Mouse (Mus musculus): Measurements from ENCODE around the gene Prickle2. TPM values are rescaled to one million over a fixed set of nuclear protein-coding genes. Genes with fewer than 3 reads are reported as not detected.

Prickle2 gene
- total RNA-seq, 1 experiment from 2014 or later, result not detected

- ATAC-seq (ENCODE audit: extremely low read depth, insufficient number of reproducible peaks, low FRiP score, poor library complexity, severe bottlenecking), result no peak
Measured at GRCm38 (mm10) chr6:92420106-92420505, 285.8 kb downstream of the Prickle2 start.

GRCm38 (mm10) chr6:92415405-92415755, 290.6 kb downstream of the Prickle2 start:
- no peak for ATAC-seq (ENCODE audit: extremely low read depth, insufficient number of reproducible peaks, low FRiP score, poor library complexity, severe bottlenecking)

GRCm38 (mm10) chr6:92414478-92415404, 291.2 kb downstream of the Prickle2 start:
- ATAC-seq (ENCODE audit: extremely low read depth, insufficient number of reproducible peaks, low FRiP score, poor library complexity, severe bottlenecking), result 0 out of 2 replicates have a peak, but pooled peaks have one; percentile 9

- ATAC-seq (ENCODE audit: extremely low read depth, insufficient number of reproducible peaks, low FRiP score, poor library complexity, severe bottlenecking), result no peak
Measured at GRCm38 (mm10) chr6:92413982-92414381, 292.0 kb downstream of the Prickle2 start.

GRCm38 (mm10) chr6:92409788-92410187, 296.2 kb downstream of the Prickle2 start:
- ATAC-seq (ENCODE audit: extremely low read depth, insufficient number of reproducible peaks, low FRiP score, poor library complexity, severe bottlenecking), result no peak

- no peak for ATAC-seq (ENCODE audit: extremely low read depth, insufficient number of reproducible peaks, low FRiP score, poor library complexity, severe bottlenecking)
Measured at GRCm38 (mm10) chr6:92407259-92407658, 298.7 kb downstream of the Prickle2 start.

GRCm38 (mm10) chr6:92405571-92405970, 300.4 kb downstream of the Prickle2 start:
- no peak for ATAC-seq (ENCODE audit: extremely low read depth, insufficient number of reproducible peaks, low FRiP score, poor library complexity, severe bottlenecking)

GRCm38 (mm10) chr6:92397876-92398275, 308.1 kb downstream of the Prickle2 start:
- no peak for ATAC-seq (ENCODE audit: extremely low read depth, insufficient number of reproducible peaks, low FRiP score, poor library complexity, severe bottlenecking)

GRCm38 (mm10) chr6:92395556-92395955, 310.4 kb downstream of the Prickle2 start:
- ATAC-seq (ENCODE audit: extremely low read depth, insufficient number of reproducible peaks, low FRiP score, poor library complexity, severe bottlenecking), result no peak

- ATAC-seq (ENCODE audit: extremely low read depth, insufficient number of reproducible peaks, low FRiP score, poor library complexity, severe bottlenecking), result no peak
Measured at GRCm38 (mm10) chr6:92395143-92395542, 310.8 kb downstream of the Prickle2 start.

GRCm38 (mm10) chr6:92394628-92395027, 311.3 kb downstream of the Prickle2 start:
- no peak for ATAC-seq (ENCODE audit: extremely low read depth, insufficient number of reproducible peaks, low FRiP score, poor library complexity, severe bottlenecking)

GRCm38 (mm10) chr6:92390321-92390720, 315.6 kb downstream of the Prickle2 start:
- no peak for ATAC-seq (ENCODE audit: extremely low read depth, insufficient number of reproducible peaks, low FRiP score, poor library complexity, severe bottlenecking)

- no peak for ATAC-seq (ENCODE audit: extremely low read depth, insufficient number of reproducible peaks, low FRiP score, poor library complexity, severe bottlenecking)
Measured at GRCm38 (mm10) chr6:92388681-92389080, 317.3 kb downstream of the Prickle2 start.

GRCm38 (mm10) chr6:92383196-92383782, 322.7 kb downstream of the Prickle2 start:
- ATAC-seq (ENCODE audit: extremely low read depth, insufficient number of reproducible peaks, low FRiP score, poor library complexity, severe bottlenecking), result no peak

- no peak for ATAC-seq (ENCODE audit: extremely low read depth, insufficient number of reproducible peaks, low FRiP score, poor library complexity, severe bottlenecking)
Measured at GRCm38 (mm10) chr6:92381085-92381484, 324.9 kb downstream of the Prickle2 start.

GRCm38 (mm10) chr6:92374826-92375225, 331.1 kb downstream of the Prickle2 start:
- ATAC-seq (ENCODE audit: extremely low read depth, insufficient number of reproducible peaks, low FRiP score, poor library complexity, severe bottlenecking), result no peak

- ATAC-seq (ENCODE audit: extremely low read depth, insufficient number of reproducible peaks, low FRiP score, poor library complexity, severe bottlenecking), result no peak
Measured at GRCm38 (mm10) chr6:92370896-92371295, 335.1 kb downstream of the Prickle2 start.

GRCm38 (mm10) chr6:92347278-92348028, 358.5 kb downstream of the Prickle2 start:
- ATAC-seq (ENCODE audit: extremely low read depth, insufficient number of reproducible peaks, low FRiP score, poor library complexity, severe bottlenecking), result no peak

GRCm38 (mm10) chr6:92346729-92347128, 359.2 kb downstream of the Prickle2 start:
- no peak for ATAC-seq (ENCODE audit: extremely low read depth, insufficient number of reproducible peaks, low FRiP score, poor library complexity, severe bottlenecking)

GRCm38 (mm10) chr6:92345151-92345550, 360.8 kb downstream of the Prickle2 start:
- no peak for ATAC-seq (ENCODE audit: extremely low read depth, insufficient number of reproducible peaks, low FRiP score, poor library complexity, severe bottlenecking)
